Mouse (Mus musculus) MEL (cell line): ENCODE data around the gene Osbpl8. TPM values are rescaled to one million over a fixed set of nuclear protein-coding genes. Genes with fewer than 3 reads are reported as not detected.

ENCODE experiments used
- DNase-seq: peaks from one replicate; pipeline ENCODE4 v3.0.0; 2011; ENCODE audit warnings: low read depth, low spot score
- H3K27ac ChIP-seq: 2 replicates; pipeline ENCODE4 v1.5.1; 2012; ENCODE audit warnings: low read depth, mild to moderate bottlenecking, control low read depth, low read length, moderate library complexity; ENCODE audit not compliant: control insufficient read depth
- H3K27me3 ChIP-seq, 2 experiments: fragments of 150-350 bp in 1 of 2; sonication (generic) in 1 of 2; 2 replicates each; pipeline ENCODE4 v1.6.1; 2012; ENCODE audit warnings: low read length in 2 of 2, mild to moderate bottlenecking in 2 of 2, improper control_type of control experiment in 1 of 2, moderate library complexity in 1 of 2; ENCODE audit not compliant: insufficient read depth in 2 of 2, control insufficient read depth in 1 of 2
- H3K36me3 ChIP-seq, 2 experiments: 2 replicates each; pipeline ENCODE4 v1.6.1; 2012 to 2014; ENCODE audit warnings: low read length in 2 of 2, improper control_type of control experiment in 1 of 2, inconsistent platforms in 1 of 2, mild to moderate bottlenecking in 1 of 2; ENCODE audit not compliant: insufficient read depth in 2 of 2, control insufficient read depth in 1 of 2
- H3K4me1 ChIP-seq, 2 experiments: fragments of 150-350 bp in 1 of 2; sonication (generic) in 1 of 2; 2 replicates each; pipeline ENCODE4 v1.6.1; 2012; ENCODE audit warnings: low read length in 2 of 2, improper control_type of control experiment in 1 of 2, mild to moderate bottlenecking in 1 of 2; ENCODE audit not compliant: insufficient read depth in 2 of 2, control insufficient read depth in 1 of 2
- H3K4me3 ChIP-seq, 2 experiments: fragments of 150-350 bp in 1 of 2; sonication (generic) in 1 of 2; 2 replicates each; pipeline ENCODE4 v1.5.1; 2012; ENCODE audit warnings: low read depth in 2 of 2, low read length in 2 of 2, mild to moderate bottlenecking in 2 of 2, moderate library complexity in 2 of 2, control low read depth in 1 of 2, improper control_type of control experiment in 1 of 2; ENCODE audit not compliant: control insufficient read depth in 1 of 2, insufficient read depth in 1 of 2
- H3K79me2 ChIP-seq: 2 replicates; pipeline ENCODE4 v1.6.1; 2012; ENCODE audit warnings: mild to moderate bottlenecking, low read length, moderate library complexity; ENCODE audit not compliant: control insufficient read depth, poor library complexity, insufficient read depth
- H3K9ac ChIP-seq: 2 replicates; pipeline ENCODE4 v1.6.1; 2012; ENCODE audit warnings: low read depth, mild to moderate bottlenecking, control low read depth, low read length, moderate library complexity; ENCODE audit not compliant: control insufficient read depth, poor library complexity, severe bottlenecking
- H3K9me3 ChIP-seq: fragments of 150-350 bp; sonication (generic); replicated peaks from 2 replicates; pipeline ENCODE4 v1.6.1; 2012; ENCODE audit warnings: mild to moderate bottlenecking, low read length, improper control_type of control experiment, moderate library complexity; ENCODE audit not compliant: insufficient read depth
- BHLHE40 ChIP-seq: IDR thresholded peaks from 2 replicates; pipeline ENCODE4 v1.6.1; 2012; ENCODE audit warnings: low read depth, mild to moderate bottlenecking, inconsistent platforms, low read length, improper control_type of control experiment, borderline replicate concordance
- CHD1 ChIP-seq: IDR thresholded peaks from 2 replicates; pipeline ENCODE4 v1.6.1; 2012; ENCODE audit warnings: low read depth, mild to moderate bottlenecking, inconsistent platforms, low read length, improper control_type of control experiment
- CHD2 ChIP-seq: IDR thresholded peaks from 2 replicates; pipeline ENCODE4 v1.6.1; 2011; ENCODE audit warnings: low read length, improper control_type of control experiment
- CTCF ChIP-seq, 3 experiments: IDR thresholded peaks in 2 of 3; conservative IDR thresholded peaks in 1 of 3; 2 replicates each; pipeline ENCODE4 v1.5.1; 2011 to 2012; ENCODE audit warnings: low read length in 3 of 3, low read depth in 2 of 3, mild to moderate bottlenecking in 2 of 3, improper control_type of control experiment in 1 of 3, inconsistent platforms in 1 of 3, mixed read lengths in 1 of 3, moderate library complexity in 1 of 3; ENCODE audit not compliant: control insufficient read depth in 1 of 3, insufficient read depth in 1 of 3, poor library complexity in 1 of 3, severe bottlenecking in 1 of 3
- E2F4 ChIP-seq: IDR thresholded peaks from 2 replicates; pipeline ENCODE4 v1.6.1; 2011; ENCODE audit warnings: low read depth, low read length, improper control_type of control experiment, borderline replicate concordance
- ELF1 ChIP-seq: IDR thresholded peaks from 2 replicates; pipeline ENCODE4 v1.6.1; 2014; ENCODE audit warnings: low read depth, mild to moderate bottlenecking, inconsistent platforms, low read length, improper control_type of control experiment, moderate library complexity
- EP300 ChIP-seq, 2 experiments: IDR thresholded peaks; 2 replicates each; pipeline ENCODE4 v1.6.1; 2011; ENCODE audit warnings: improper control_type of control experiment in 2 of 2, low read length in 2 of 2, low read depth in 1 of 2, mild to moderate bottlenecking in 1 of 2
- ETS1 ChIP-seq: IDR thresholded peaks from 2 replicates; pipeline ENCODE4 v1.6.1; 2012; ENCODE audit warnings: low read depth, mild to moderate bottlenecking, inconsistent platforms, low read length, improper control_type of control experiment, moderate library complexity
- GABPA ChIP-seq: IDR thresholded peaks from 2 replicates; pipeline ENCODE4 v1.6.1; 2012; ENCODE audit warnings: low read depth, mild to moderate bottlenecking, inconsistent platforms, low read length, improper control_type of control experiment, moderate library complexity
- GATA1 ChIP-seq: IDR thresholded peaks from 2 replicates; pipeline ENCODE4 v1.6.1; 2011; ENCODE audit warnings: low read depth, low read length, improper control_type of control experiment
- HCFC1 ChIP-seq: IDR thresholded peaks from 2 replicates; pipeline ENCODE4 v1.6.1; 2012; ENCODE audit warnings: low read depth, mild to moderate bottlenecking, inconsistent platforms, low read length, improper control_type of control experiment, moderate library complexity
- JUND ChIP-seq: IDR thresholded peaks from 2 replicates; pipeline ENCODE4 v1.6.1; 2011; ENCODE audit warnings: low read depth, mild to moderate bottlenecking, improper control_type of control experiment, low read length
- KAT2A ChIP-seq: conservative IDR thresholded peaks from 2 replicates; pipeline ENCODE4 v1.6.1; 2012; ENCODE audit warnings: low read depth, low read length, improper control_type of control experiment, inconsistent platforms
- MAFK ChIP-seq: IDR thresholded peaks from 2 replicates; pipeline ENCODE4 v1.6.1; 2011; ENCODE audit warnings: low read depth, mild to moderate bottlenecking, low read length, improper control_type of control experiment, borderline replicate concordance
- MAZ ChIP-seq: IDR thresholded peaks from 2 replicates; pipeline ENCODE4 v1.6.1; 2012; ENCODE audit warnings: low read depth, mild to moderate bottlenecking, inconsistent platforms, low read length, improper control_type of control experiment
- MEF2A ChIP-seq: IDR thresholded peaks from 2 replicates; pipeline ENCODE4 v1.6.1; 2014; ENCODE audit warnings: low read depth, mild to moderate bottlenecking, inconsistent platforms, low read length, improper control_type of control experiment; ENCODE audit not compliant: poor library complexity, insufficient replicate concordance, severe bottlenecking; ENCODE audit errors: extremely low read depth
- MYB ChIP-seq: IDR thresholded peaks from 2 replicates; pipeline ENCODE4 v1.6.1; 2011; ENCODE audit warnings: mild to moderate bottlenecking, low read depth, low read length, improper control_type of control experiment
- MYC ChIP-seq: IDR thresholded peaks from 2 replicates; pipeline ENCODE4 v1.6.1; 2011; ENCODE audit warnings: low read depth, mild to moderate bottlenecking, low read length, improper control_type of control experiment, moderate library complexity
- NELFE ChIP-seq: IDR thresholded peaks from 2 replicates; pipeline ENCODE4 v1.6.1; 2011; ENCODE audit warnings: low read depth, low read length, improper control_type of control experiment
- NRF1 ChIP-seq: IDR thresholded peaks from 2 replicates; pipeline ENCODE4 v1.6.1; 2014; ENCODE audit warnings: low read depth, mild to moderate bottlenecking, inconsistent platforms, low read length, improper control_type of control experiment, moderate library complexity; ENCODE audit not compliant: poor library complexity, insufficient read depth, severe bottlenecking
- POLR2A ChIP-seq, 2 experiments: IDR thresholded peaks; 2 replicates each; pipeline ENCODE4 v1.6.1; 2011 to 2012; ENCODE audit warnings: low read length in 2 of 2, mild to moderate bottlenecking in 2 of 2, control low read depth in 1 of 2, improper control_type of control experiment in 1 of 2, low read depth in 1 of 2, moderate library complexity in 1 of 2; ENCODE audit not compliant: control insufficient read depth in 1 of 2, insufficient read depth in 1 of 2, poor library complexity in 1 of 2
- POLR2AphosphoS5 ChIP-seq: IDR thresholded peaks from 2 replicates; pipeline ENCODE4 v1.6.1; 2012; ENCODE audit warnings: low read depth, borderline replicate concordance, mild to moderate bottlenecking, inconsistent platforms, low read length, moderate library complexity, mixed read lengths
- RAD21 ChIP-seq: IDR thresholded peaks from 2 replicates; pipeline ENCODE4 v1.6.1; 2011; ENCODE audit warnings: mild to moderate bottlenecking, low read depth, low read length, improper control_type of control experiment
- RCOR1 ChIP-seq: IDR thresholded peaks from 2 replicates; pipeline ENCODE4 v1.6.1; 2012; ENCODE audit warnings: low read depth, mild to moderate bottlenecking, inconsistent platforms, low read length, improper control_type of control experiment
- SIN3A ChIP-seq: IDR thresholded peaks from 2 replicates; pipeline ENCODE4 v1.6.1; 2012; ENCODE audit warnings: low read length, improper control_type of control experiment, inconsistent platforms
- SMC3 ChIP-seq: IDR thresholded peaks from 2 replicates; pipeline ENCODE4 v1.6.1; 2011; ENCODE audit warnings: low read depth, low read length, improper control_type of control experiment
- TAL1 ChIP-seq: IDR thresholded peaks from 2 replicates; pipeline ENCODE4 v1.6.1; 2012; ENCODE audit warnings: mild to moderate bottlenecking, inconsistent platforms, low read length, moderate library complexity, mixed read lengths
- TBP ChIP-seq: IDR thresholded peaks from 2 replicates; pipeline ENCODE4 v1.8.0; 2011; ENCODE audit warnings: low read depth, low read length, improper control_type of control experiment
- TCF12 ChIP-seq: IDR thresholded peaks from 2 replicates; pipeline ENCODE4 v1.6.1; 2014; ENCODE audit warnings: low read depth, mild to moderate bottlenecking, inconsistent platforms, low read length, improper control_type of control experiment, moderate library complexity
- UBTF ChIP-seq: IDR thresholded peaks from 2 replicates; pipeline ENCODE4 v1.6.1; 2012; ENCODE audit warnings: low read depth, mild to moderate bottlenecking, inconsistent platforms, low read length, improper control_type of control experiment, moderate library complexity, borderline replicate concordance; ENCODE audit not compliant: insufficient read depth
- USF1 ChIP-seq: IDR thresholded peaks from 2 replicates; pipeline ENCODE4 v1.6.1; 2014; ENCODE audit warnings: low read depth, mild to moderate bottlenecking, inconsistent platforms, low read length, improper control_type of control experiment, moderate library complexity
- USF2 ChIP-seq, 2 experiments: IDR thresholded peaks; 2 replicates each; pipeline ENCODE4 v1.6.1; 2011 to 2012; ENCODE audit warnings: improper control_type of control experiment in 2 of 2, low read length in 2 of 2, borderline replicate concordance in 1 of 2, inconsistent platforms in 1 of 2, low read depth in 1 of 2, mild to moderate bottlenecking in 1 of 2; ENCODE audit not compliant: insufficient read depth in 1 of 2
- ZC3H11A ChIP-seq: IDR thresholded peaks from 2 replicates; pipeline ENCODE4 v1.6.1; 2012; ENCODE audit warnings: low read depth, mild to moderate bottlenecking, inconsistent platforms, low read length, improper control_type of control experiment
- ZNF384 ChIP-seq: IDR thresholded peaks from 2 replicates; pipeline ENCODE4 v1.6.1; 2012; ENCODE audit warnings: low read depth, mild to moderate bottlenecking, inconsistent platforms, low read length, improper control_type of control experiment
- polyA plus RNA-seq, 2 experiments: library from polyadenylated mRNA; stranded (reverse) in 1 of 2; unstranded in 1 of 2; fragments of >175 nt in 1 of 2; fragments of >200 nt in 1 of 2; gene quantifications; 2 replicates each; pipeline versions ENCODE4 v1.2.1 to v1.2.4; 2012; ENCODE audit warnings: low replicate concordance in 2 of 2, low read depth in 1 of 2; ENCODE audit not compliant: insufficient read length in 2 of 2, insufficient read depth in 1 of 2, missing spikeins in 1 of 2
- total RNA-seq: library from RNA; depleted of rRNA; stranded (reverse); fragments of 300-350 nt; gene quantifications from 2 replicates; pipeline ENCODE4 v1.2.3, GENCODE M21; 2012

Gene Osbpl8
- total and polyA plus RNA-seq, 3 experiments: 26.2 to 44.8 (median 33.4) TPM

DNA sequence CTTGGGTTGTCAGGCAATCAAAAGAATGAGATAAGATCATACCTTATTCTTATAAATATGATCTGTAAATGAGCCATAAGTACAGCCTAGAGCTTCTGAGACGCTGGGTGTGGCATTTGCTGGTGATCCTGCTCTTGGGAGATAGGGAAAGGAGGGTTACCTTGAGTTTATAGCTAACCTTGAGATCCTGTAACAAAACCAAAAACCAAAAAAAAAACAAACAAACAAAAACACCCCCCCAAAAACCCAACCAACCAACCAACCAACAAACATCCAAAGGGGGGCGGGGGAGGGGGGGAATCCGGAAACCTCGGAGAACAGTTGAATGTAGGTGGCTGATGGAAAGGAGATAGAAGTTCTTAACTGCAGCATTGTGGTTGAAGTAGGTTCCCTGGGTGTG is 2.9 kb downstream of the Osbpl8 start:
- peak overlapping the region; percentile 15 to 86 for H3K4me3 ChIP-seq
- H3K9ac ChIP-seq: peak overlapping the region; percentile 92

DNA sequence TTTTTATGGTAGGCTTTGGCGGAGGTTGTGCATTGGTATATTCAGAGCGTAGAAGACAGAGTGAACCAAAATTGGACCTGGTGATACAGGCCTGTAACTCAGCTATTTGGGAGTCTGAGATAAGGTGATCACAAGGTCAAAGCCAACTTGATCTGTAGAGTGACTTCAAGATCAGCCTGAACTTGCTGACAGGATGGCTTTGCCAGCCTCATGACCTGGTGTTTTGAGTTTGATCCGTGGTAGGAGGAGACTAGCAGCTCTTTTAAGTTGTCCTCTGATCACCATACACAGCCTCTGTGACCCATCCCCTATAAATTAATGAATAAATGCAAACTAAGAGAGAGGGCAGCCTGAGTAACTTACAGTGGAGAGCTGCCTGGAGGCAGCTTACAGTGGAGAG is 3.8 kb downstream of the Osbpl8 start:
- H3K4me1 ChIP-seq: peaks cover 33 to 36% of the 10 kb centered on the region in 2 experiments

More for the DNA sequence above, 2.9 kb downstream of the Osbpl8 start:
- Histone ChIP-seq H3K79me2 (peaks cover 71% of the 10 kb centered on the region), H3K27me3 (no peaks in the 10 kb centered on the region), H3K27ac (peak overlapping the region; percentile 65), H3K4me1 (peaks cover 28 to 40% of the 10 kb centered on the region in 2 experiments), H3K36me3 (peaks cover 0 to 56% of the 10 kb centered on the region in 2 experiments; a peak in 3 of 4 replicates), H3K9me3 (no peaks in the 10 kb centered on the region)
- DNase-seq: peak; percentile 71
- TF ChIP-seq TBP (peak; percentile 42), EP300 (IDR thresholded peaks at IDR 0.05; ENCODE audit: low read depth in 1 of 2, low read length in 2 of 2) (peak; percentile 54 to 90), MEF2A (no peak), BHLHE40 (peak; percentile 9; the same call in 1 of the 2 replicates), ELF1 (0 out of 2 replicates have a peak, but pooled peaks have one; percentile 42), UBTF (no peak), SIN3A (peak; percentile 88; the same call in 1 of the 2 replicates), NELFE (no peak), RAD21 (no peak), MAZ (peak; percentile 60; the same call in 1 of the 2 replicates), MYC (no peak), KAT2A (no peak), GATA1 (peak; percentile 65; the same call in 1 of the 2 replicates), ZC3H11A (no peak), HCFC1 (no peak), NRF1 (no peak), USF1 (no peak), TAL1 (no peak; the same call in 1 of the 2 replicates), POLR2AphosphoS5 (no peak), E2F4 (no peak), TCF12 (peak; percentile 67), POLR2A (IDR thresholded peaks at IDR 0.05; ENCODE audit: control insufficient read depth in 1 of 2, insufficient read depth in 1 of 2, low read depth in 1 of 2, low read length in 2 of 2, poor library complexity in 1 of 2) (no peak), MAFK (no peak), MYB (peak; percentile 91), JUND (no peak), ZNF384 (peak; percentile 85), USF2 (IDR thresholded peaks at IDR 0.05; ENCODE audit: borderline replicate concordance in 1 of 2, insufficient read depth in 1 of 2, low read depth in 1 of 2, low read length in 2 of 2) (no peak), CHD2 (no peak; the same call in 1 of the 2 replicates), CTCF (IDR thresholded peaks at IDR 0.05 in 2 of 3, conservative IDR thresholded peaks at IDR 0.05 in 1 of 3; ENCODE audit: control insufficient read depth in 1 of 3, insufficient read depth in 1 of 3, low read depth in 2 of 3, low read length in 3 of 3, poor library complexity in 1 of 3, severe bottlenecking in 1 of 3) (no peak), RCOR1 (peak; percentile 31; the same call in 1 of the 2 replicates), ETS1 (peak; percentile 38; the same call in 1 of the 2 replicates), GABPA (no peak)

More for the DNA sequence above, 3.8 kb downstream of the Osbpl8 start:
- peak; percentile 44 for DNase-seq
- no peak for TF ChIP-seq GABPA
- no peak; the same call in 1 of the 2 replicates for TF ChIP-seq CHD1
- TF ChIP-seq SMC3: no peak
- TF ChIP-seq GATA1: 0 out of 2 replicates have a peak, but pooled peaks have one; percentile 15
- no peaks in the 10 kb centered on the region for H3K9me3 ChIP-seq
- H3K9ac ChIP-seq: peak overlapping the region; percentile 13; the same call in 1 of the 2 replicates
- no peaks in the 10 kb centered on the region for H3K27me3 ChIP-seq
- H3K36me3 ChIP-seq: peaks cover 0 to 55% of the 10 kb centered on the region in 2 experiments; a peak in 3 of 4 replicates
- peaks cover 76% of the 10 kb centered on the region for H3K79me2 ChIP-seq
- H3K4me3 ChIP-seq: peak overlapping the region in 1 of 2 experiments; percentile 86; a peak in 1 of 4 replicates
- peak overlapping the region; percentile 65 for H3K27ac ChIP-seq
